Mouse (Mus musculus): ENCODE measurements at regions not wholly inside any gene's neighbourhood (a gene's known extent, or its start where the extent isn't known, plus 50 kb on each side); places are given as distances from the start of the nearest gene placed in this dataset.

DNA sequence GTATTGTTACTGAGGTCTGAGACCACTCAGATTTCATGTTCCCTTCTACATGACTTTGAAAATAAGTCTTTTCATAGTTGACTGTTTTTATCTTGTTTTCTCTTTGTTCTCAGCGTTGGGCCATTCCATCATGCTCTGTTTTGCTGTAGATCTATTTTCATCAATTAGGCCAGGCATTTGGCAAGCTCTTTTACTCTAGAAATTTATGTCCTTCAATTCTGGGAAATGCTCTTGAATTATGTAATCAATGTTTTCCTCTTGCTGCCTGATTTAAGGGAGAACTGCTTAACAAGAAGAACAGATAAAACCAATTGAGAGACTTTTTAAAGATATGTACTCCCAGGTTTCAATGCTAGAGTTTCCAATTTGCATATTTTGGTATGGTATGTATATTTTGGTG is 55.1 kb upstream of the Pgrmc2 start:
- TF ChIP-seq CTCF (IDR thresholded peaks at IDR 0.05), result no peak
- no peak for TF ChIP-seq EP300 (IDR thresholded peaks at IDR 0.05; ENCODE audit: insufficient read depth, low read depth, low read length)
- TF ChIP-seq POLR2A (IDR thresholded peaks at IDR 0.05; ENCODE audit: insufficient read depth, low read depth, low read length), result no peak

All from heart, adult 2 months (tissue).